Mouse (Mus musculus) cerebellum, adult 2 months (tissue): ENCODE results near the gene Asprv1.

Experiments
- CTCF ChIP-seq: fragments of 200-500 bp; IDR thresholded peaks from 2 replicates; pipeline ENCODE4 v1.5.1; 2011; ENCODE audit warnings: low read depth, mild to moderate bottlenecking, control low read depth, low read length, moderate library complexity, borderline replicate concordance; ENCODE audit not compliant: insufficient read depth
- POLR2A ChIP-seq: fragments of 200-500 bp; IDR thresholded peaks from 2 replicates; pipeline ENCODE4 v1.6.1; 2011; ENCODE audit warnings: low read length, control low read depth, borderline replicate concordance; ENCODE audit not compliant: insufficient read depth

DNA sequence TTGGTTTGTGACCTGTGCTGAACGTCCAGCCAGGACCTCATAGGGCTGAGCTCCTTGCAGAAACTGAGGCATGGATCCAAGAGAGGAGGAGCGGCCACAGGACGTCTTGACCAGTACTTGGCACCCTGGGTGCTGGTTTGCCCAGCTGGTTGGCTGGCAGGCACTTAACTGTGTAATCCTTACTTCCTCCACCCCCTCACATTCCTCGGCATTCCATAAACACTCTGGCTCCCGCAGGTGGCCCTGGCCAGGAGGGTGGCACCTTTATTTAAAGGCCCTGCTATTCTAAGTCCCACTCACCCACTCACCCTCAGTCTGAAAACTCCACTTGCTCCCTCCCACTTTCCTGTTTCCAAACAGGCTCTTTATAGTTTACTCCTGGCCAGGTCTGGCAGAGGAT, 17.2 kb upstream of the Asprv1 start:
- TF ChIP-seq CTCF (no peak), POLR2A (no peak)
